Mouse (Mus musculus): ENCODE results near the gene Marc1. TPM values are rescaled to one million over a fixed set of nuclear protein-coding genes. Genes with fewer than 3 reads are reported as not detected.

The Marc1 gene
- polyA plus RNA-seq, 1 experiment from 2014 or later: 0.28 TPM

- H3K4me3 ChIP-seq (ENCODE audit: low read length): no peak overlapping the region
- no peak overlapping the region for H3K9ac ChIP-seq (ENCODE audit: low read depth, low read length)
- WGBS: 86% methylated on average over 8 of the region's 8 CpGs
- no peaks in the 10 kb centered on the region for H3K27me3 ChIP-seq (ENCODE audit: control insufficient read depth, insufficient read depth, low read length)
- H3K4me1 ChIP-seq (ENCODE audit: control insufficient read depth, insufficient read depth, low read length): no peaks in the 10 kb centered on the region
- H3K27ac ChIP-seq (ENCODE audit: low read depth, low read length): no peak overlapping the region
- no peak for ATAC-seq (ENCODE audit: low FRiP score, low TSS enrichment)
- no peak overlapping the region for H3K4me2 ChIP-seq (replicated peaks; ENCODE audit: low read depth, low read length)
- H3K9me3 ChIP-seq (ENCODE audit: control insufficient read depth, low read length): no peaks in the 10 kb centered on the region
- H3K36me3 ChIP-seq (ENCODE audit: control insufficient read depth, insufficient read depth, low read length): peaks cover 24% of the 10 kb centered on the region; the same call in 1 of the 2 replicates
Measured at GRCm38 (mm10) chr1:184829897-184830296, 18.8 kb upstream of the Marc1 start.

- Histone ChIP-seq H3K27me3 (ENCODE audit: control insufficient read depth, insufficient read depth, low read length) (no peaks in the 10 kb centered on the region), H3K4me1 (ENCODE audit: control insufficient read depth, insufficient read depth, low read length) (peaks cover 5% of the 10 kb centered on the region; the same call in 1 of the 2 replicates), H3K9ac (ENCODE audit: low read depth, low read length) (0 out of 2 replicates have a peak overlapping the region, but pooled peaks have one; percentile 23), H3K27ac (ENCODE audit: low read depth, low read length) (no peak overlapping the region), H3K4me2 (replicated peaks; ENCODE audit: low read depth, low read length) (peak overlapping the region; percentile 28; the same call in 1 of the 2 replicates), H3K4me3 (ENCODE audit: low read length) (no peak overlapping the region), H3K9me3 (ENCODE audit: control insufficient read depth, low read length) (no peaks in the 10 kb centered on the region), H3K36me3 (ENCODE audit: control insufficient read depth, insufficient read depth, low read length) (peaks cover 14% of the 10 kb centered on the region; the same call in 1 of the 2 replicates)
- 29% methylated on average over 23 of the region's 23 CpGs for WGBS
- ATAC-seq (ENCODE audit: low FRiP score, low TSS enrichment): no peak
Measured at GRCm38 (mm10) chr1:184827175-184827701, 16.1 kb upstream of the Marc1 start.

- no peak overlapping the region for H3K27ac ChIP-seq (ENCODE audit: low read depth, low read length)
- H3K4me3 ChIP-seq (ENCODE audit: low read length): no peak overlapping the region
- 25% methylated on average over 11 of the region's 11 CpGs for WGBS
- H3K27me3 ChIP-seq (ENCODE audit: control insufficient read depth, insufficient read depth, low read length): no peaks in the 10 kb centered on the region
- 0 out of 2 replicates have a peak overlapping the region, but pooled peaks have one; percentile 4 for H3K4me2 ChIP-seq (replicated peaks; ENCODE audit: low read depth, low read length)
- H3K9me3 ChIP-seq (ENCODE audit: control insufficient read depth, low read length): no peaks in the 10 kb centered on the region
- H3K9ac ChIP-seq (ENCODE audit: low read depth, low read length): no peak overlapping the region
- H3K4me1 ChIP-seq (ENCODE audit: control insufficient read depth, insufficient read depth, low read length): peaks cover 5% of the 10 kb centered on the region; the same call in 1 of the 2 replicates
- ATAC-seq (ENCODE audit: low FRiP score, low TSS enrichment): no peak
- H3K36me3 ChIP-seq (ENCODE audit: control insufficient read depth, insufficient read depth, low read length): peaks cover 6% of the 10 kb centered on the region; the same call in 1 of the 2 replicates
Measured at GRCm38 (mm10) chr1:184825093-184825492, 14.0 kb upstream of the Marc1 start.

- Histone ChIP-seq H3K9me3 (ENCODE audit: control insufficient read depth, low read length) (no peaks in the 10 kb centered on the region), H3K4me2 (replicated peaks; ENCODE audit: low read depth, low read length) (0 out of 2 replicates have a peak overlapping the region, but pooled peaks have one; percentile 4), H3K9ac (ENCODE audit: low read depth, low read length) (no peak overlapping the region), H3K27me3 (ENCODE audit: control insufficient read depth, insufficient read depth, low read length) (no peaks in the 10 kb centered on the region), H3K27ac (ENCODE audit: low read depth, low read length) (no peak overlapping the region), H3K36me3 (ENCODE audit: control insufficient read depth, insufficient read depth, low read length) (peaks cover 9% of the 10 kb centered on the region; the same call in 1 of the 2 replicates), H3K4me1 (ENCODE audit: control insufficient read depth, insufficient read depth, low read length) (peaks cover 5% of the 10 kb centered on the region; the same call in 1 of the 2 replicates), H3K4me3 (ENCODE audit: low read length) (no peak overlapping the region)
- ATAC-seq (ENCODE audit: low FRiP score, low TSS enrichment): peak; percentile 82
- 4% methylated on average over 12 of the region's 12 CpGs for WGBS
Measured at GRCm38 (mm10) chr1:184824439-184824851, 13.3 kb upstream of the Marc1 start.

- 23% methylated on average over 11 of the region's 11 CpGs for WGBS
- no peak for ATAC-seq (ENCODE audit: low FRiP score, low TSS enrichment)
Measured at GRCm38 (mm10) chr1:184822678-184823077, 11.6 kb upstream of the Marc1 start.

GRCm38 (mm10) chr1:184817768-184818167, 6.7 kb upstream of the Marc1 start:
- no peak overlapping the region for H3K4me3 ChIP-seq (ENCODE audit: low read length)
- 80% methylated on average over 6 of the region's 6 CpGs for WGBS
- H3K36me3 ChIP-seq (ENCODE audit: control insufficient read depth, insufficient read depth, low read length): peaks cover 22% of the 10 kb centered on the region; the same call in 1 of the 2 replicates
- no peaks in the 10 kb centered on the region for H3K9me3 ChIP-seq (ENCODE audit: control insufficient read depth, low read length)
- no peaks in the 10 kb centered on the region for H3K4me1 ChIP-seq (ENCODE audit: control insufficient read depth, insufficient read depth, low read length)
- H3K27ac ChIP-seq (ENCODE audit: low read depth, low read length): no peak overlapping the region
- H3K9ac ChIP-seq (ENCODE audit: low read depth, low read length): no peak overlapping the region
- no peak overlapping the region for H3K4me2 ChIP-seq (replicated peaks; ENCODE audit: low read depth, low read length)
- H3K27me3 ChIP-seq (ENCODE audit: control insufficient read depth, insufficient read depth, low read length): peaks cover 4% of the 10 kb centered on the region; the same call in 1 of the 2 replicates
- no peak for ATAC-seq (ENCODE audit: low FRiP score, low TSS enrichment)

More at GRCm38 (mm10) chr1:184822678-184823077, 11.6 kb upstream of the Marc1 start:
- Histone ChIP-seq H3K4me3 (ENCODE audit: low read length) (no peak overlapping the region), H3K9me3 (ENCODE audit: control insufficient read depth, low read length) (no peaks in the 10 kb centered on the region), H3K27ac (ENCODE audit: low read depth, low read length) (no peak overlapping the region), H3K4me1 (ENCODE audit: control insufficient read depth, insufficient read depth, low read length) (peaks cover 5% of the 10 kb centered on the region; the same call in 1 of the 2 replicates), H3K36me3 (ENCODE audit: control insufficient read depth, insufficient read depth, low read length) (peaks cover 19% of the 10 kb centered on the region; the same call in 1 of the 2 replicates), H3K9ac (ENCODE audit: low read depth, low read length) (no peak overlapping the region), H3K27me3 (ENCODE audit: control insufficient read depth, insufficient read depth, low read length) (no peaks in the 10 kb centered on the region), H3K4me2 (replicated peaks; ENCODE audit: low read depth, low read length) (no peak overlapping the region; the same call in 1 of the 2 replicates)

- 72% methylated on average over 8 of the region's 8 CpGs for WGBS
- no peak for ATAC-seq (ENCODE audit: low FRiP score, low TSS enrichment)
- H3K4me2 ChIP-seq (replicated peaks; ENCODE audit: low read depth, low read length): no peak overlapping the region
Measured at GRCm38 (mm10) chr1:184811716-184812250, 670 bp upstream of the Marc1 start.

GRCm38 (mm10) chr1:184809578-184810001, 1.5 kb downstream of the Marc1 start:
- Histone ChIP-seq H3K4me1 (ENCODE audit: control insufficient read depth, insufficient read depth, low read length) (peaks cover 14% of the 10 kb centered on the region), H3K9ac (ENCODE audit: low read depth, low read length) (no peak overlapping the region), H3K36me3 (ENCODE audit: control insufficient read depth, insufficient read depth, low read length) (no peaks in the 10 kb centered on the region; the same call in 1 of the 2 replicates), H3K4me3 (ENCODE audit: low read length) (no peak overlapping the region), H3K4me2 (replicated peaks; ENCODE audit: low read depth, low read length) (no peak overlapping the region), H3K27me3 (ENCODE audit: control insufficient read depth, insufficient read depth, low read length) (peaks cover 15% of the 10 kb centered on the region; the same call in 1 of the 2 replicates), H3K27ac (ENCODE audit: low read depth, low read length) (no peak overlapping the region), H3K9me3 (ENCODE audit: control insufficient read depth, low read length) (no peaks in the 10 kb centered on the region)
- WGBS: 36% methylated on average over 6 of the region's 6 CpGs
- 0 out of 2 replicates have a peak, but pooled peaks have one; percentile 1 for ATAC-seq (ENCODE audit: low FRiP score, low TSS enrichment)

More at GRCm38 (mm10) chr1:184811716-184812250, 670 bp upstream of the Marc1 start:
- H3K4me3 ChIP-seq (ENCODE audit: low read length): no peak overlapping the region
- H3K27me3 ChIP-seq (ENCODE audit: control insufficient read depth, insufficient read depth, low read length): peaks cover 15% of the 10 kb centered on the region; the same call in 1 of the 2 replicates
- H3K4me1 ChIP-seq (ENCODE audit: control insufficient read depth, insufficient read depth, low read length): peaks cover 14% of the 10 kb centered on the region
- H3K9ac ChIP-seq (ENCODE audit: low read depth, low read length): no peak overlapping the region
- H3K9me3 ChIP-seq (ENCODE audit: control insufficient read depth, low read length): no peaks in the 10 kb centered on the region
- no peaks in the 10 kb centered on the region; the same call in 1 of the 2 replicates for H3K36me3 ChIP-seq (ENCODE audit: control insufficient read depth, insufficient read depth, low read length)
- no peak overlapping the region for H3K27ac ChIP-seq (ENCODE audit: low read depth, low read length)

All from kidney, embryonic 14.5 days (tissue).